Mouse (Mus musculus) liver, embryonic 11.5 days (tissue): Measurements from ENCODE around the gene Kifc5b. TPM values are rescaled to one million over a fixed set of nuclear protein-coding genes. Genes with fewer than 3 reads are reported as not detected.

ENCODE experiments used
- ATAC-seq: fragments of 200-750 bp; cut with Nextera tagmentation; replicated peaks from 2 replicates; pipeline ENCODE4 v1.8.0; 2017; ENCODE audit warnings: moderate number of reproducible peaks, mild to moderate bottlenecking, moderate TSS enrichment, moderate library complexity; ENCODE audit not compliant: low FRiP score
- DNase-seq: peaks from one replicate; pipeline ENCODE4 v3.0.0-alpha.2; 2017; ENCODE audit warnings: low spot score
- H3K27ac ChIP-seq: fragments of 300-500 bp; sonication (generic); 2 replicates; pipeline ENCODE4 v1.5.1; 2014; ENCODE audit warnings: mild to moderate bottlenecking, low read depth, low read length, control low read depth
- H3K27me3 ChIP-seq: fragments of 300-500 bp; sonication (generic); replicated peaks from 2 replicates; pipeline ENCODE4 v1.6.1; 2014; ENCODE audit warnings: low read length, mixed read lengths; ENCODE audit not compliant: control insufficient read depth, insufficient read depth
- H3K36me3 ChIP-seq: fragments of 300-500 bp; sonication (generic); 2 replicates; pipeline ENCODE4 v1.6.1; 2014; ENCODE audit warnings: mild to moderate bottlenecking, low read length, moderate library complexity, mixed read lengths; ENCODE audit not compliant: control insufficient read depth, insufficient read depth
- H3K4me1 ChIP-seq: fragments of 300-500 bp; sonication (generic); replicated peaks from 2 replicates; pipeline ENCODE4 v1.6.1; 2014; ENCODE audit warnings: low read length, mixed read lengths; ENCODE audit not compliant: control insufficient read depth, insufficient read depth
- H3K4me2 ChIP-seq: fragments of 300-500 bp; sonication (generic); 2 replicates; pipeline ENCODE4 v1.6.1; 2014; ENCODE audit warnings: mild to moderate bottlenecking, control low read depth, moderate library complexity
- H3K4me3 ChIP-seq: fragments of 300-500 bp; sonication (generic); 2 replicates; pipeline ENCODE4 v1.5.1; 2014; ENCODE audit warnings: low read depth, low read length, control low read depth
- H3K9ac ChIP-seq: fragments of 300-500 bp; sonication (generic); 2 replicates; pipeline ENCODE4 v1.6.1; 2014; ENCODE audit warnings: low read depth, low read length, control low read depth
- H3K9me3 ChIP-seq: fragments of 300-500 bp; sonication (generic); 2 replicates; pipeline ENCODE4 v1.6.1; 2016; ENCODE audit warnings: low read length, inconsistent platforms, mixed read lengths; ENCODE audit not compliant: control insufficient read depth
- WGBS: fragments of 180-500 bp; shearing (Covaris S2); extraction: QIAGEN DNeasy Blood & Tissue Kit; methylation state at CpG from one replicate; pipeline ENCODE4 v1.1.7; 2014; 5-methylcytosine and 5-hydroxymethylcytosine counted together
- polyA plus RNA-seq: library from polyadenylated mRNA; unstranded; fragments of >200 nt; fragmentation: Nextera tagmentation; extraction: Ambion mirVana; gene quantifications from 2 replicates; pipeline ENCODE4 v1.2.1, GENCODE M21; 2014

Kifc5b gene
- 8.6 and 8.7 TPM in 2 replicates for polyA plus RNA-seq

GRCm38 (mm10) chr17:26916711-26917482 is at the start of gene Kifc5b:
Gene Kifc5b (plus strand): TSS chr17:26917091.
- under 1% methylated on average over 72 of the region's 72 CpGs for WGBS
- H3K4me3 ChIP-seq = peak within 1 kb of the TSS; percentile 77
- DNase-seq = peak; percentile 100
- peak within 1 kb of the TSS; percentile 75 for H3K4me2 ChIP-seq
- peak within 1 kb of the TSS; percentile 68 for H3K27ac ChIP-seq
- no peaks in the 10 kb centered on the region for H3K9me3 ChIP-seq
- ATAC-seq = peak; percentile 98
- H3K36me3 ChIP-seq = 0 out of 2 replicates have a peak, but pooled peaks cover 5% of the 10 kb centered on the region
- H3K9ac ChIP-seq = peak within 1 kb of the TSS; percentile 83
- no peaks in the 10 kb centered on the region for H3K27me3 ChIP-seq
- H3K4me1 ChIP-seq = peaks cover 15% of the 10 kb centered on the region

GRCm38 (mm10) chr17:26868756-26869155 is 48.1 kb upstream of the Kifc5b start:
- H3K4me1 ChIP-seq = no peaks in the 10 kb centered on the region

GRCm38 (mm10) chr17:26872870-26873269 is 44.0 kb upstream of the Kifc5b start:
- DNase-seq (no peak), ATAC-seq (no peak)
- Histone ChIP-seq H3K27me3 (no peaks in the 10 kb centered on the region), H3K27ac (no peak overlapping the region), H3K9me3 (no peaks in the 10 kb centered on the region), H3K9ac (no peak overlapping the region), H3K4me1 (no peaks in the 10 kb centered on the region), H3K4me2 (no peak overlapping the region), H3K4me3 (no peak overlapping the region), H3K36me3 (no peaks in the 10 kb centered on the region)
- WGBS = 70% methylated on average over 3 of the region's 3 CpGs

More at GRCm38 (mm10) chr17:26868756-26869155, 48.1 kb upstream of the Kifc5b start:
- ATAC-seq = no peak
- H3K4me3 ChIP-seq = no peak overlapping the region
- no peak overlapping the region for H3K9ac ChIP-seq
- H3K27ac ChIP-seq = no peak overlapping the region
- 34% methylated on average over 5 of the region's 5 CpGs for WGBS
- DNase-seq = no peak
- H3K4me2 ChIP-seq = no peak overlapping the region
- H3K36me3 ChIP-seq = no peaks in the 10 kb centered on the region
- H3K9me3 ChIP-seq = no peaks in the 10 kb centered on the region
- H3K27me3 ChIP-seq = no peaks in the 10 kb centered on the region

GRCm38 (mm10) chr17:26873502-26873901 is 43.4 kb upstream of the Kifc5b start:
- 83% methylated on average over 8 of the region's 8 CpGs for WGBS
- H3K9ac ChIP-seq = no peak overlapping the region
- H3K9me3 ChIP-seq = no peaks in the 10 kb centered on the region
- no peak overlapping the region for H3K4me2 ChIP-seq
- H3K36me3 ChIP-seq = no peaks in the 10 kb centered on the region
- no peaks in the 10 kb centered on the region for H3K27me3 ChIP-seq
- H3K4me1 ChIP-seq = no peaks in the 10 kb centered on the region
- ATAC-seq = no peak
- no peak overlapping the region for H3K4me3 ChIP-seq
- no peak for DNase-seq
- H3K27ac ChIP-seq = no peak overlapping the region

DNA sequence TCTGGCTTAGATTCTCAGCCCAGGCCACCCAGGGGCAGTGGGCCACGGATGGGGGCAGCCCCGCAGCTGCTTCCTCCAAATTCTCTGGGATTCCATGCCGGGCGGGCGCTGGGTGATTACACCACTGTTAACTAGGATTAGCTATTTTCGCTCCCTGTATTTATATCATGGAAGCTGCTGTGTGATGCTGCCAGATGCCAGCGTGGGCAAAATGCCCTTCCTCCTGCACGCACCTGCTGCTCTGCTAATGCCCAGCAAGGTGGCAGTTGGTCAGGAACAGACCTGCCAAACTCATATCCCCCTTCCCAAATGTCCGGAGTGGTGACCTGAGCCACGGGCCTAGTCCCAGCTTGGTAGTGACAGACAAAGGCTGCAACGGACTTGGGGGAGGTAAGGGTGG is 42.3 kb upstream of the Kifc5b start:
- WGBS = 76% methylated on average over 11 of the region's 11 CpGs
- no peak overlapping the region for H3K4me2 ChIP-seq
- no peak overlapping the region for H3K27ac ChIP-seq
- no peaks in the 10 kb centered on the region for H3K9me3 ChIP-seq
- no peak overlapping the region for H3K9ac ChIP-seq
- DNase-seq (no peak), ATAC-seq (no peak)
- H3K36me3 ChIP-seq = no peaks in the 10 kb centered on the region
- H3K4me3 ChIP-seq = no peak overlapping the region
- no peaks in the 10 kb centered on the region for H3K4me1 ChIP-seq
- H3K27me3 ChIP-seq = no peaks in the 10 kb centered on the region

DNA sequence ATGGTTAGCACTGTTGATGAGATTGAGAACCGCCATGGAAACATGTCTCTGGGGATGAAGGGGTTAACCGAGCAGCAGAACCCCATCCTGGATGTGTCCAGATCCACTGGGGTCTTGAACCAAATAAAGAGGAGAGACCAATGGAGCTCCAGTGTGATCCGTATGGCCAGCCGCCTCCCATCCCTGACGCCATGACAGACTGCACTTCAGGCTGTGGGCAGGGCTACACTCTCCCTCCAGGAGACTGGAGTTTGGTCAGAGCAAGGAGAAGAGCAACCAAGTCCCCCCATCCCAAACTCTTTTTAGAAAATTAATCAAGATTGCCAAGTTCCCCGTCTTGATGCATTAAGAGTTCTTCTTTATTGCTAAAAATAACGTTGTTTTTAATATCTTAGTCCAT is 39.0 kb upstream of the Kifc5b start:
- no peak overlapping the region for H3K27ac ChIP-seq
- no peak overlapping the region for H3K4me2 ChIP-seq
- no peak for DNase-seq
- peaks cover 3% of the 10 kb centered on the region for H3K9me3 ChIP-seq
- no peak overlapping the region for H3K4me3 ChIP-seq
- H3K9ac ChIP-seq = no peak overlapping the region
- peaks cover 3% of the 10 kb centered on the region; the same call in 1 of the 2 replicates for H3K36me3 ChIP-seq
- H3K27me3 ChIP-seq = no peaks in the 10 kb centered on the region
- 91% methylated on average over 7 of the region's 7 CpGs for WGBS
- ATAC-seq = no peak
- H3K4me1 ChIP-seq = no peaks in the 10 kb centered on the region

GRCm38 (mm10) chr17:26879235-26879634 is 37.7 kb upstream of the Kifc5b start:
- no peak overlapping the region for H3K4me3 ChIP-seq
- ATAC-seq = no peak

DNA sequence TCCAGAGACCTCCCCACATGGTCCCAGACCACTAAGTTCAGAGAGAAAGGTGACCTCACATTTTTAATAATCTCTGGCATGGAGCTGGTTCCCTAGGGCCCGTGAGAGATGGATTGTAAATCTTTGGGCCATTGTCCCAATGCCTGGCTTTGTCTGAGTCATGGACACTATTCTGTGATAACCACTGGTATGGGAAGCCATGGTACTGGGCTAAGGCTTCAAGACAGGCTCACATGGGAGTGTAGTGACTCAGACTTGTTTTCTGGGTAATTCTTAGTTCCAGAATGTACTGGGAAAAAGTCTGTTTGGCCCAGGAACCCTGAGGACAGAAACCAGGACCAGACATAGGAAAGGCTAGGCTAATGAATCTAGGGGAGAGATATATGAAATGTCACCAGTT is 34.2 kb upstream of the Kifc5b start:
- Histone ChIP-seq H3K4me2 (no peak overlapping the region), H3K9me3 (peaks cover 3% of the 10 kb centered on the region), H3K27ac (no peak overlapping the region), H3K4me3 (no peak overlapping the region), H3K36me3 (peaks cover 3% of the 10 kb centered on the region; the same call in 1 of the 2 replicates), H3K9ac (no peak overlapping the region), H3K4me1 (peaks cover 16% of the 10 kb centered on the region), H3K27me3 (no peaks in the 10 kb centered on the region)
- no peak for DNase-seq
- no peak for ATAC-seq
- 86% methylated on average over 1 of the region's 1 CpGs for WGBS

More at GRCm38 (mm10) chr17:26879235-26879634, 37.7 kb upstream of the Kifc5b start:
- no peak overlapping the region for H3K27ac ChIP-seq
- H3K9me3 ChIP-seq = peaks cover 3% of the 10 kb centered on the region
- 84% methylated on average over 6 of the region's 6 CpGs for WGBS
- peaks cover 4% of the 10 kb centered on the region for H3K4me1 ChIP-seq
- H3K27me3 ChIP-seq = no peaks in the 10 kb centered on the region
- H3K4me2 ChIP-seq = no peak overlapping the region
- H3K36me3 ChIP-seq = peaks cover 3% of the 10 kb centered on the region; the same call in 1 of the 2 replicates
- no peak for DNase-seq
- H3K9ac ChIP-seq = no peak overlapping the region

DNA sequence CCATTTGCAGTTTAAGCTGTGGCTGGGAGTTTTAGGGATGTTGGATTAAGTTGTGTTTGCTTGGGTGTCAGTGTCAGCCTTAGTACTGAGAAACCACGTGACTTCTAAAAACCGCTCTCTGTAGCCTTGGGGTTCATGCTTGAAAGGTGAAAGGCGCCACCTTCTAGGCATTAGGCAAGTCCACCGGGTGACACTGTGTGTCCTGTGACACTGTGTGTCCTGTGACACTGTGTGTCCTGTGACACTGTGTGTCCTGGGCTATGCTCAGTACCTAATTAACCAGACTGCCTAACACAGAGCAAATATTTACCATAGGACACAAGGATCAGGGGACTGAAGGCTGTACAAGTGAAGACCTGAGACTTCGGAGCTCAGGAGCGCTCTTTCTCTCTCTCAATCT is 33.3 kb upstream of the Kifc5b start:
- WGBS = 74% methylated on average over 6 of the region's 6 CpGs
- H3K4me3 ChIP-seq = no peak overlapping the region
- H3K27me3 ChIP-seq = 0 out of 2 replicates have a peak, but pooled peaks cover 4% of the 10 kb centered on the region
- H3K9me3 ChIP-seq = peaks cover 3% of the 10 kb centered on the region
- no peak overlapping the region for H3K4me2 ChIP-seq
- DNase-seq = no peak
- no peak overlapping the region for H3K9ac ChIP-seq
- ATAC-seq = no peak
- peaks cover 16% of the 10 kb centered on the region for H3K4me1 ChIP-seq
- peaks cover 3% of the 10 kb centered on the region; the same call in 1 of the 2 replicates for H3K36me3 ChIP-seq
- H3K27ac ChIP-seq = no peak overlapping the region
